Mouse (Mus musculus) forebrain, embryonic 10.5 days (tissue): ENCODE measurements around the gene Gm18596. TPM values are rescaled to one million over a fixed set of nuclear protein-coding genes. Genes with fewer than 3 reads are reported as not detected.

Source experiments
- DNase-seq: peaks from one replicate; pipeline ENCODE4 v3.0.0-alpha.2; 2017; ENCODE audit warnings: low spot score; ENCODE audit errors: extremely low spot score
- H3K27ac ChIP-seq: fragments of 300-500 bp; sonication (generic); 2 replicates; pipeline ENCODE4 v1.5.1; 2016; ENCODE audit warnings: mild to moderate bottlenecking
- H3K27me3 ChIP-seq: fragments of 300-500 bp; sonication (generic); 2 replicates; pipeline ENCODE4 v1.6.1; 2016; ENCODE audit warnings: mild to moderate bottlenecking; ENCODE audit not compliant: poor library complexity, severe bottlenecking
- H3K36me3 ChIP-seq: fragments of 300-500 bp; sonication (generic); replicated peaks from 2 replicates; pipeline ENCODE4 v1.6.1; 2016; ENCODE audit warnings: mild to moderate bottlenecking, moderate library complexity
- H3K4me1 ChIP-seq: fragments of 300-500 bp; sonication (generic); 2 replicates; pipeline ENCODE4 v1.6.1; 2016
- H3K4me3 ChIP-seq: fragments of 300-500 bp; sonication (generic); 2 replicates; pipeline ENCODE4 v1.5.1; 2016; ENCODE audit warnings: mild to moderate bottlenecking, moderate library complexity
- H3K9me3 ChIP-seq: fragments of 300-500 bp; sonication (generic); 2 replicates; pipeline ENCODE4 v1.6.1; 2016; ENCODE audit warnings: mild to moderate bottlenecking, moderate library complexity
- WGBS: fragments of 180-500 bp; shearing (Covaris S2); methylation state at CpG from one replicate; pipeline ENCODE4 v1.1.7; 2016; 5-methylcytosine and 5-hydroxymethylcytosine counted together
- polyA plus RNA-seq: library from polyadenylated mRNA; unstranded; fragments of >200 nt; fragmentation: Nextera tagmentation; extraction: Ambion mirVana; gene quantifications from 2 replicates; pipeline ENCODE4 v1.2.1, GENCODE M21; 2016

Gm18596 gene
- polyA plus RNA-seq, 1 experiment from 2014 or later = not detected

DNA sequence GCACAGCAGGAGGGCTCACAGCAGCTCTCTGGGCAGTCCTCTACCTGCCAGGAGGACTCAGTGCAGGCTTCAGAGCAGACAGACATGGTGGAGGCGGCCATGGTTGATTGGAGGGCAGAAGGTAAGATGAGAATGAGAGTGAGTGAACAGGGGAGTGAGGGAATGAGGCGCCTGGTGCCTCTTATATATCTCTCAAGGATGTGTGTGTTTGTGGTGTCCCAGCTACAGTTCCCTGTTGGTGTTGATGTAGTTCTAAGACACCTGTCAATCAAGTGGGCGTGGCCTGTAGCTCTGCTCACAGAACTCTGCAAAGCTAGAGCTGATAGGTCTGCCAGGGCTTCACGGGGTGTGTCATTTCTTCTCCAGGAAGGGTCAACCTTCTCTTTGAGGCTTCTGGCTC, 45.3 kb downstream of the Gm18596 start, which contains the start of gene Gm9508:
TSS of gene Gm9508 (minus strand) at position 101 of the 400 bp plus-strand sequence.
- 43% methylated on average over 4 of the region's 4 CpGs for WGBS
- Histone ChIP-seq H3K27ac (no peak within 1 kb of the TSS), H3K9me3 (no peaks in the 10 kb centered on the region; the same call in 1 of the 2 replicates), H3K4me3 (no peak within 1 kb of the TSS), H3K36me3 (no peaks in the 10 kb centered on the region), H3K4me1 (peaks cover 21% of the 10 kb centered on the region), H3K27me3 (no peaks in the 10 kb centered on the region)
- DNase-seq = no peak

Other genes with a start within 250 kb of the Gm18596 start
- 41.2 and 43.2 TPM in 2 replicates for gene Fam207a, start 226.9 kb downstream of the Gm18596 start, polyA plus RNA-seq
- 0.44 and 0.76 TPM in 2 replicates for gene Itgb2, start 212.4 kb downstream of the Gm18596 start, polyA plus RNA-seq
- gene Pttg1ip, start 160.9 kb downstream of the Gm18596 start, polyA plus RNA-seq = 62.0 and 64.5 TPM in 2 replicates
- 439 and 448 TPM in 2 replicates for gene Sumo3, start 136.5 kb downstream of the Gm18596 start, polyA plus RNA-seq
- 3.1 and 3.4 TPM in 2 replicates for gene Gm49325, start 136.4 kb downstream of the Gm18596 start, polyA plus RNA-seq
- 102 and 104 TPM in 2 replicates for gene Ube2g2, start 120.4 kb downstream of the Gm18596 start, polyA plus RNA-seq
- 1.1 and 1.4 TPM in 2 replicates for gene Tspear, start 56.1 kb downstream of the Gm18596 start, polyA plus RNA-seq
- gene Gm19402, start 51.9 kb downstream of the Gm18596 start, polyA plus RNA-seq = not detected in 2 replicates
- not detected in 2 replicates for gene Gm9508, start 45.4 kb downstream of the Gm18596 start, polyA plus RNA-seq
- not detected in 2 replicates for gene Gm10272, start 36.0 kb downstream of the Gm18596 start, polyA plus RNA-seq
- gene Gm10024, start 31.2 kb downstream of the Gm18596 start, polyA plus RNA-seq = not detected in 2 replicates
- gene Gm10142, start 26.8 kb downstream of the Gm18596 start, polyA plus RNA-seq = not detected in 2 replicates
- not detected in 2 replicates for gene Krtap12-1, start 22.0 kb downstream of the Gm18596 start, polyA plus RNA-seq
- not detected in 2 replicates for gene Gm10100, start 16.2 kb downstream of the Gm18596 start, polyA plus RNA-seq
- gene Gm9736, start 8.7 kb upstream of the Gm18596 start, polyA plus RNA-seq = not detected in 2 replicates
- gene Gm3233, start 17.0 kb upstream of the Gm18596 start, polyA plus RNA-seq = not detected in 2 replicates
- gene Gm3238, start 28.7 kb upstream of the Gm18596 start, polyA plus RNA-seq = not detected in 2 replicates
- not detected in 2 replicates for gene Gm7138, start 34.3 kb upstream of the Gm18596 start, polyA plus RNA-seq
- not detected in 2 replicates for gene Gm3250, start 39.9 kb upstream of the Gm18596 start, polyA plus RNA-seq
- gene Gm7137, start 45.6 kb upstream of the Gm18596 start, polyA plus RNA-seq = not detected in 2 replicates
- gene Gm9639, start 52.4 kb upstream of the Gm18596 start, polyA plus RNA-seq = not detected in 2 replicates
- not detected in 2 replicates for gene Gm19668, start 56.5 kb upstream of the Gm18596 start, polyA plus RNA-seq
- gene Gm9507, start 69.2 kb upstream of the Gm18596 start, polyA plus RNA-seq = not detected in 2 replicates
- gene Gm2696, start 72.0 kb upstream of the Gm18596 start, polyA plus RNA-seq = not detected in 2 replicates
- not detected in 2 replicates for gene Krtap10-4, start 84.5 kb upstream of the Gm18596 start, polyA plus RNA-seq
- not detected in 2 replicates for gene Krtap10-10, start 93.3 kb upstream of the Gm18596 start, polyA plus RNA-seq
- gene Gm36176, start 104.2 kb upstream of the Gm18596 start, polyA plus RNA-seq = not detected in 2 replicates
- gene Gm10318, start 110.2 kb upstream of the Gm18596 start, polyA plus RNA-seq = not detected in 2 replicates
- not detected in 2 replicates for gene Gm3285, start 119.3 kb upstream of the Gm18596 start, polyA plus RNA-seq
- gene Lrrc3, start 159.9 kb upstream of the Gm18596 start, polyA plus RNA-seq = 2.4 and 2.5 TPM in 2 replicates
- gene Trpm2, start 227.9 kb upstream of the Gm18596 start, polyA plus RNA-seq = 0.53 and 0.57 TPM in 2 replicates
- gene 1810043G02Rik, start 235.9 kb upstream of the Gm18596 start, polyA plus RNA-seq = 33.9 and 37.4 TPM in 2 replicates